Comparison of ENCODE assay signal across 24 mouse cellular contexts in the genomic region with DNA sequence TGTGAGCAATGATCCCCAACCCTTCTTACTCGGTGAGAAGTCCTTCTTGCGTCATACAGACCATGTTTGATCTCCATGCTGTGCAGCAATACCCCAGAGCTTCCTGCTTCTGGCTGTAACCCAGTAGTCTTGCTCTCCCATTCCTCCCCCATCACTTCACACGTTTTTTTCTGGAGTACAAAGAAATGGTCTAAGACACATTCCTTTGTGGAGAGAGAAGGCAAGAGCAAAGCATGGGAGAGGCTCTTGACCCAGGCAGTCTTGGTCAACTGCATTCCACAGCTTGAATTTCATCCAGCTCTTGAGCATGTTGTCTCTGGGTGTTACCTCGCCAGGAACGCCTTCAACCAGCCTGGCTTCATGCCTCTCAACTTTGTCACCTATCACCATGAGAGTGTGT. TPM values are rescaled to one million over a fixed set of nuclear protein-coding genes. Genes with fewer than 3 reads are reported as not detected.
DNase-seq lines count a peak whose midpoint lies in the region; ATAC-seq and TF ChIP-seq lines count a peak whose summit lies in the region.
"Had no signal": no experiment of that assay in that cellular context is flagged by ENCODE, and none has a peak within 500 bp of the region (broad histone marks: within the 10 kb centered on the region; RNA-seq: fewer than 3 reads in every experiment).

No protein-coding gene starts in this region.

- no peak overlapping the region for H3K4me2 ChIP-seq in lung, postnatal 0 days (replicated peaks; ENCODE audit: low read depth, low read length)
- peak overlapping the region; percentile 15 for H3K4me2 ChIP-seq in myocyte (ENCODE audit: low read depth)
- H3K4me2 ChIP-seq: heart, embryonic 13.5 days; kidney, embryonic 15.5 days; limb, embryonic 12.5 days; neural tube, embryonic 13.5 days had no signal

- H3K9me3 ChIP-seq in lung, postnatal 0 days (ENCODE audit: low read length) = no peaks in the 10 kb centered on the region
- H3K9me3 ChIP-seq: embryonic facial prominence, embryonic 10.5 days; heart, embryonic 13.5 days; kidney, embryonic 15.5 days; limb, embryonic 12.5 days; neural tube, embryonic 13.5 days had no signal

- no peaks in the 10 kb centered on the region for H3K79me2 ChIP-seq in myocyte (ENCODE audit: control insufficient read depth, insufficient read depth)
- H3K79me2 ChIP-seq in heart, adult 2 months (replicated peaks; ENCODE audit: control insufficient read depth, insufficient read depth, low read length) = no peaks in the 10 kb centered on the region

- intact Hi-C loops in heart, adult 2 months (cut with DNase I) = loop anchor here (2.0 kb wide), 1 partner anchor 60 kb away; no protein-coding TSS in a partner anchor

- peak; percentile 100 for TF ChIP-seq EP300 in lung, postnatal 0 days (IDR thresholded peaks at IDR 0.05)
- no peak for TF ChIP-seq EP300 in heart, adult 2 months (IDR thresholded peaks at IDR 0.05; ENCODE audit: insufficient read depth, low read depth, low read length)

- no peak overlapping the region for H3K4me3 ChIP-seq in lung, postnatal 0 days (ENCODE audit: low read depth, low read length)
- H3K4me3 ChIP-seq in myocyte = no peak overlapping the region
- no peak overlapping the region for H3K4me3 ChIP-seq in heart, adult 2 months
- H3K4me3 ChIP-seq: embryonic facial prominence, embryonic 10.5 days; erythroblast, embryonic 14.5 days; heart, embryonic 13.5 days; kidney, embryonic 15.5 days; left cerebral cortex, adult 2 months; limb, embryonic 12.5 days; neural tube, embryonic 13.5 days had no signal

- no peak for TF ChIP-seq CTCF in lung, postnatal 0 days (IDR thresholded peaks at IDR 0.05)
- no peak for TF ChIP-seq CTCF in heart, adult 2 months (IDR thresholded peaks at IDR 0.05)

- WGBS in lung, postnatal 0 days = 21% methylated on average over 5 of the region's 5 CpGs
- 59% methylated on average over 5 of the region's 5 CpGs for WGBS in heart, adult 2 months

- peak overlapping the region; percentile 65; the same call in 1 of the 2 replicates for H3K27ac ChIP-seq in lung, postnatal 0 days (ENCODE audit: low read length)
- H3K27ac ChIP-seq in heart, adult 2 months = no peak overlapping the region
- H3K27ac ChIP-seq: embryonic facial prominence, embryonic 10.5 days; heart, embryonic 13.5 days; kidney, embryonic 15.5 days; left cerebral cortex, adult 2 months; limb, embryonic 12.5 days; neural tube, embryonic 13.5 days had no signal

- TF ChIP-seq POLR2A in myocyte (IDR thresholded peaks at IDR 0.05; ENCODE audit: insufficient read length, low read depth) = no peak
- no peak for TF ChIP-seq POLR2A in heart, adult 2 months (IDR thresholded peaks at IDR 0.05; ENCODE audit: insufficient read depth, low read depth, low read length)

- H3ac ChIP-seq in myocyte (ENCODE audit: control insufficient read depth, insufficient read length) = no peak overlapping the region

- ATAC-seq in lung, postnatal 0 days = peak; percentile 84
- no peak for ATAC-seq in megakaryocyte-erythroid progenitor cell, adult 5-6 weeks (replicated peaks; ENCODE audit: low FRiP score, low TSS enrichment, poor library complexity, severe bottlenecking)
- ATAC-seq: forebrain, postnatal 0 days; liver, postnatal 0 days; midbrain, embryonic 16.5 days had no signal

- peak; percentile 92 for DNase-seq in heart, adult 11 months
- no peak for DNase-seq in heart, postnatal 4 days
- peak; percentile 52 for DNase-seq in ZHBTc4 (ENCODE audit: low read depth, low spot score)
- peak; percentile 98 for DNase-seq in lung, postnatal 0 days (ENCODE audit: low spot score)
- DNase-seq in heart, adult 2 months = no peak
- no peak for DNase-seq in natural killer cell, adult 2 months (ENCODE audit: low spot score in 2 of 2)
- DNase-seq: adrenal gland, postnatal 36 days; cerebellum, postnatal 14 days; forebrain, postnatal 0 days; gastrocnemius, postnatal 36 days; liver, postnatal 0 days had no signal

- H3K27me3 ChIP-seq in lung, postnatal 0 days (replicated peaks; ENCODE audit: insufficient read depth, low read length) = no peaks in the 10 kb centered on the region
- H3K27me3 ChIP-seq in myocyte (ENCODE audit: control insufficient read depth, insufficient read depth, insufficient read length) = peaks cover 4% of the 10 kb centered on the region
- no peaks in the 10 kb centered on the region for H3K27me3 ChIP-seq in heart, adult 2 months (ENCODE audit: control insufficient read depth, insufficient read depth, low read length)
- H3K27me3 ChIP-seq: heart, embryonic 13.5 days; kidney, embryonic 15.5 days; limb, embryonic 12.5 days; neural tube, embryonic 13.5 days had no signal

- H3K9ac ChIP-seq in lung, postnatal 0 days (replicated peaks; ENCODE audit: low read depth) = no peak overlapping the region
- no peak overlapping the region for H3K9ac ChIP-seq in heart, adult 2 months (ENCODE audit: low read depth, low read length)
- H3K9ac ChIP-seq: forebrain, postnatal 0 days; heart, embryonic 13.5 days; kidney, embryonic 15.5 days; limb, embryonic 12.5 days; liver, postnatal 0 days; neural tube, embryonic 13.5 days had no signal

- H3K4me1 ChIP-seq in lung, postnatal 0 days (ENCODE audit: insufficient read depth, low read depth, low read length) = peaks cover 7% of the 10 kb centered on the region; the same call in 1 of the 2 replicates
- peaks cover 9% of the 10 kb centered on the region for H3K4me1 ChIP-seq in heart, adult 2 months (ENCODE audit: control insufficient read depth, insufficient read depth, low read length)

- no peaks in the 10 kb centered on the region for H3K36me3 ChIP-seq in lung, postnatal 0 days (ENCODE audit: insufficient read depth, low read length)
- no peaks in the 10 kb centered on the region for H3K36me3 ChIP-seq in myocyte (ENCODE audit: control insufficient read depth, insufficient read depth)
- no peaks in the 10 kb centered on the region for H3K36me3 ChIP-seq in heart, adult 2 months (ENCODE audit: control insufficient read depth, insufficient read depth, low read length)
- H3K36me3 ChIP-seq: embryonic facial prominence, embryonic 10.5 days; heart, embryonic 13.5 days; kidney, embryonic 15.5 days; limb, embryonic 12.5 days; neural tube, embryonic 13.5 days had no signal

TF ChIP-seq in myocyte, 11 proteins besides CTCF, POLR2A, EP300 and RAD21:
- no peak for TF ChIP-seq POLR2AphosphoS2 (IDR thresholded peaks at IDR 0.05; ENCODE audit: insufficient read length, low read depth)
- peak; percentile 69; the same call in 1 of the 2 replicates for TF ChIP-seq CEBPB (IDR thresholded peaks at IDR 0.05; ENCODE audit: insufficient read depth, poor library complexity, severe bottlenecking)

RNA-seq across cellular contexts. Expression of gene Hopx, which starts 39.9 kb away (rescaled TPM):
- total RNA-seq in heart, postnatal 4 days (2021) = 100 to 1,000 TPM; 432 to 451 TPM
- 49.0 and 49.5 TPM in 2 replicates for polyA plus RNA-seq in lung, postnatal 0 days (2015; fragmentation: Nextera tagmentation; extraction: Ambion mirVana)
- 0.68 TPM for polyA plus RNA-seq in myocyte (2012; fragmentation: generic; extraction: Trizol)
- 100 to 1,000 TPM; 367 to 385 TPM for total RNA-seq in heart, adult 2 months (2021)
- polyA plus RNA-seq in heart, adult 2 months (2012; rRNA removed) = 284 and 285 TPM in 2 replicates
- total RNA-seq in megakaryocyte-erythroid progenitor cell, adult 5-6 weeks (2014; fragmentation: Nextera tagmentation) = 1.9 and 4.7 TPM in 2 replicates
- 1.3 and 2.4 TPM in 2 replicates for total RNA-seq in megakaryocyte-erythroid progenitor cell, adult 5-6 weeks (2017)
- polyA plus RNA-seq: limb, embryonic 12.5 days had no signal

RNA-seq across cellular contexts. Expression of gene Spink2, which starts 56.5 kb away (rescaled TPM):
- total RNA-seq in heart, postnatal 4 days (2021) = under 1 TPM; 0.48 to 0.74 TPM
- polyA plus RNA-seq in lung, postnatal 0 days (2015; fragmentation: Nextera tagmentation; extraction: Ambion mirVana) = 5.2 and 8.5 TPM in 2 replicates
- not detected for polyA plus RNA-seq in myocyte (2012; fragmentation: generic; extraction: Trizol)
- total RNA-seq in heart, adult 2 months (2021) = not detected
- 1.3 and 2.2 TPM in 2 replicates for polyA plus RNA-seq in heart, adult 2 months (2012; rRNA removed)
- not detected in 2 replicates for total RNA-seq in megakaryocyte-erythroid progenitor cell, adult 5-6 weeks (2014; fragmentation: Nextera tagmentation)
- total RNA-seq in megakaryocyte-erythroid progenitor cell, adult 5-6 weeks (2017) = not detected in 2 replicates
- total RNA-seq: forebrain, postnatal 0 days; gastrocnemius, postnatal 36 days; hematopoietic stem cell, adult 5-6 weeks; layer of hippocampus, adult 8-10 months; left cerebral cortex, adult 2 months had no signal
- polyA plus RNA-seq: C2C12; erythroblast, embryonic 14.5 days; liver, postnatal 0 days had no signal

Comparison
In these comparisons a context has a peak if more than half of its experiments do, and no peak if none do; other contexts are left out.
1. DNase-seq: peak in heart, adult 11 months (single experiment), ZHBTc4 (single experiment) and lung, postnatal 0 days (single experiment); none in heart, postnatal 4 days (single experiment), heart, adult 2 months (0 of 2) and natural killer cell, adult 2 months (0 of 2).
2. RNA of gene Hopx, which starts 39.9 kb away (total RNA-seq): 432 to 451 TPM in heart, postnatal 4 days and 367 to 385 TPM in heart, adult 2 months; 1.3 to 4.7 TPM in megakaryocyte-erythroid progenitor cell, adult 5-6 weeks; every median in the first group is over 10 times any median in the second.